Mouse (Mus musculus) midbrain, embryonic 12.5 days (tissue): Measurements from ENCODE around the gene Sipa1l3. TPM values are rescaled to one million over a fixed set of nuclear protein-coding genes. Genes with fewer than 3 reads are reported as not detected.

Experiments
- ATAC-seq: fragments of 200-750 bp; cut with Nextera tagmentation; 2 replicates; pipeline ENCODE4 v1.8.0; 2017; ENCODE audit warnings: low read depth, moderate TSS enrichment, moderate library complexity; ENCODE audit not compliant: low FRiP score
- H3K27ac ChIP-seq: fragments of 300-500 bp; sonication (generic); replicated peaks from 2 replicates; pipeline ENCODE4 v1.5.1; 2016; ENCODE audit warnings: mild to moderate bottlenecking
- H3K27me3 ChIP-seq: fragments of 300-500 bp; sonication (generic); 2 replicates; pipeline ENCODE4 v1.6.1; 2016; ENCODE audit warnings: mild to moderate bottlenecking
- H3K36me3 ChIP-seq: fragments of 300-500 bp; sonication (generic); 2 replicates; pipeline ENCODE4 v1.6.1; 2016
- H3K4me1 ChIP-seq: fragments of 300-500 bp; sonication (generic); 2 replicates; pipeline ENCODE4 v1.6.1; 2016
- H3K4me2 ChIP-seq: fragments of 300-500 bp; sonication (generic); replicated peaks from 2 replicates; pipeline ENCODE4 v1.6.1; 2016; ENCODE audit warnings: mild to moderate bottlenecking, moderate library complexity
- H3K4me3 ChIP-seq: fragments of 300-500 bp; sonication (generic); 2 replicates; pipeline ENCODE4 v1.5.1; 2016; ENCODE audit warnings: mild to moderate bottlenecking
- H3K9ac ChIP-seq: fragments of 300-500 bp; sonication (generic); replicated peaks from 2 replicates; pipeline ENCODE4 v1.6.1; 2016; ENCODE audit warnings: mild to moderate bottlenecking, moderate library complexity
- H3K9me3 ChIP-seq: fragments of 300-500 bp; sonication (generic); 2 replicates; pipeline ENCODE4 v1.6.1; 2016; ENCODE audit warnings: mild to moderate bottlenecking
- WGBS: fragments of 180-500 bp; shearing (Covaris S2); methylation state at CpG from one replicate; pipeline ENCODE4 v1.1.7; 2016; 5-methylcytosine and 5-hydroxymethylcytosine counted together
- polyA plus RNA-seq: library from polyadenylated mRNA; unstranded; fragments of >200 nt; fragmentation: Nextera tagmentation; extraction: Ambion mirVana; gene quantifications from 2 replicates; pipeline ENCODE4 v1.2.1, GENCODE M21; 2016

Sipa1l3 gene
- polyA plus RNA-seq, 1 experiment from 2014 or later: 14.6 TPM

DNA sequence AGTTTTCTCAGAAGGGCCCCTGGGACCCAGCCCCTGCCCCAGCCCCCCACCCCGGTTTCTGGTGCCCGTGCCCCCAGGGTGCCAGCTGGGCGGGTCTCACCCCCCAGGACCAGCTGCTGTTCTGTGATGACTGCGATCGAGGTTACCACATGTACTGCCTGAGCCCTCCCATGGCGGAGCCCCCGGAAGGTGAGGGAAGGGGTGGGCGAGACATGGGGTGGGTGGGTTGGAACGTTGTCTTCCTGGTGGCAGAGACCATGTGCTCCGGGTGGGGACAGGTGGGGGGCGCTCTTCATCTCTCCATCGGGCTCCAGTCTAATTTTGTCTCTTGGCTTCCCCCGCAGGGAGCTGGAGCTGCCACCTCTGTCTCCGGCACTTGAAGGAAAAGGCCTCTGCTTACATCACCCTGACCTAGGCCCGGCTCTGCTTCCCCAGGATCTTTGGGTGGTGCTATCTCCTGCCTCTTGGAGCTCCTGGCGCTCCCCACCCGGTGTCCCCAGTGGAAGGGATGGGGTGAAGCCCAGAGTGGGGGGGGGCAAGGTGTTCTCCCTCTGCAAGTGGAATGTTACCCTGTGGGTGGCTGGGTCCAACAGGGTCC, 202.2 kb downstream of the Sipa1l3 start:
- Histone ChIP-seq H3K27me3 (no peaks in the 10 kb centered on the region), H3K4me3 (no peak overlapping the region), H3K9ac (peak overlapping the region; percentile 24; the same call in 1 of the 2 replicates), H3K9me3 (no peaks in the 10 kb centered on the region), H3K4me1 (peaks cover 85% of the 10 kb centered on the region), H3K36me3 (peaks cover 33% of the 10 kb centered on the region), H3K27ac (peak overlapping the region; percentile 98), H3K4me2 (peak overlapping the region; percentile 19; the same call in 1 of the 2 replicates)
- no peak for ATAC-seq
- 60% methylated on average over 17 of the region's 17 CpGs for WGBS

DNA sequence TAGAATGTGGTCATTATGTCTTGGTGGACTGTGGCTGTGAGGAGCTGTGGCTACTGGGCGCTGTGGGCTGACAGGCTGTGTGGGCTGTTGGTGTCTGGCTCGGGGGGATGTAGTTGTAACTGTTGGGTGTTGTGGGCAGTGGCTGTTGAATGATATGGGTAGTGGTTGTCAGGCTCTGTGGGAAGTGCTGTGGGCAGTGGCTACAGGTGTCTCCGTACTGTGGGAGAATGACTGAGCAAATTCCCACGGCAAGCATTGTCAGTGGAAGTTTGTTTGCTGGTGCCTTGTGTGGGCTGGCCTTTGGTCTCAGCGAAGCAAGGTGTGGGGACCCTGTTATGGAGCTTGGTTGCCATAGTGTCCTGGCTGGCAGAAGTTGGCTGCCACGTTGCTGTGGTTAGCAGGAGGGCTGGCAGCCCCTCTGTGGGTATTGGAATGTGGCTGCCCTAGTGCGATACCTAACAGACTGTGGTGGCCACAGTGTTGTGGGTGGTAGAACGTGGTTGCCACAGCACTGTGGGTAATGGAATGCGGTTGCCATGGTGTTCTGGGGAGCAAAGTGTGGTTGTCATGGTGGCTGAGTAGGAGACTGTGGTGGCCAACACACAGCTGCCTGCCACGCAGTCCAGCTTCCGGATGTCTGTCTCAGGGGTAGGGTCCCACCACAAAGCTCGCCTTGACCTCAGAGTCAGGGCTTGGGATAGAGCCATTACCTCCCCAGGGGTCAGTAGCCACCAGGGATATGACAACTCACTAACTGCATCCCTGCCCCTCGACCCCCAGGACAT, 203.4 kb downstream of the Sipa1l3 start:
- 0 out of 2 replicates have a peak overlapping the region, but pooled peaks have one; percentile 7 for H3K4me3 ChIP-seq
- H3K36me3 ChIP-seq: peaks cover 39% of the 10 kb centered on the region
- peak overlapping the region; percentile 98 for H3K27ac ChIP-seq
- H3K4me2 ChIP-seq: peak overlapping the region; percentile 14
- H3K4me1 ChIP-seq: peaks cover 84% of the 10 kb centered on the region
- no peaks in the 10 kb centered on the region for H3K9me3 ChIP-seq
- ATAC-seq: 0 out of 2 replicates have a peak, but pooled peaks have one; percentile 4
- H3K27me3 ChIP-seq: 0 out of 2 replicates have a peak, but pooled peaks cover 10% of the 10 kb centered on the region
- H3K9ac ChIP-seq: 0 out of 2 replicates have a peak overlapping the region, but pooled peaks have one; percentile 15
- WGBS: 43% methylated on average over 13 of the region's 13 CpGs

GRCm38 (mm10) chr7:29313572-29314261, 204.7 kb downstream of the Sipa1l3 start:
- Histone ChIP-seq H3K27me3 (peaks cover 10% of the 10 kb centered on the region; the same call in 1 of the 2 replicates), H3K4me3 (0 out of 2 replicates have a peak overlapping the region, but pooled peaks have one; percentile 5), H3K27ac (peak overlapping the region; percentile 98; the same call in 1 of the 2 replicates), H3K9ac (peak overlapping the region; percentile 24), H3K9me3 (no peaks in the 10 kb centered on the region), H3K4me1 (peaks cover 83% of the 10 kb centered on the region), H3K36me3 (peaks cover 39% of the 10 kb centered on the region), H3K4me2 (peak overlapping the region; percentile 24; the same call in 1 of the 2 replicates)
- ATAC-seq: no peak
- 54% methylated on average over 9 of the region's 9 CpGs for WGBS

- 21% methylated on average over 8 of the region's 9 CpGs for WGBS
- Histone ChIP-seq H3K36me3 (peaks cover 39% of the 10 kb centered on the region), H3K4me3 (no peak overlapping the region), H3K4me1 (peaks cover 83% of the 10 kb centered on the region), H3K4me2 (peak overlapping the region; percentile 24), H3K9me3 (no peaks in the 10 kb centered on the region), H3K27ac (0 out of 2 replicates have a peak overlapping the region, but pooled peaks have one; percentile 22), H3K27me3 (peaks cover 10% of the 10 kb centered on the region; the same call in 1 of the 2 replicates), H3K9ac (peak overlapping the region; percentile 24; the same call in 1 of the 2 replicates)
- ATAC-seq: no peak
Measured at GRCm38 (mm10) chr7:29313051-29313450, 205.4 kb downstream of the Sipa1l3 start.

DNA sequence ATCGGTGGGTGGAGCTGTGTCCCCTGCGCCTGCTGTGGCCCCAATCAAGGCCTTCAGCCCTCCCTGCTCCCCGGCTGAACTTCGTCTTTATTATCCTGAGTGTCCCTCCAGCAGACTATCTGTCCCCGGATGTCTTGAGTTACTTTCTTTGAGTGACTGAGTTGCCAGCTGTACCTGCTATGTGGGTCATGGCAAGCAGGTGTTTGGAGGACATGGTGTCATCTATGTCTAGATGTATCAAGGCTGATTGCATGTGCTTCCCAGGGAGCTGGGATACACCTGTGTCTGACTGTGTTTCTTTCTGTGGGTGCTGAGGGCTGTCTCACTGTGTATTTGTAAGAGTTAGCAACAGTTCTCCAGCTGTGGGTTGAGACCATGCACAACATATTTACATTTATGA, 208.7 kb downstream of the Sipa1l3 start:
- H3K4me3 ChIP-seq: peak overlapping the region; percentile 70
- no peak for ATAC-seq
- peaks cover 78% of the 10 kb centered on the region for H3K4me1 ChIP-seq
- H3K27ac ChIP-seq: 0 out of 2 replicates have a peak overlapping the region, but pooled peaks have one; percentile 72
- H3K4me2 ChIP-seq: peak overlapping the region; percentile 79
- peaks cover 33% of the 10 kb centered on the region for H3K36me3 ChIP-seq
- H3K9me3 ChIP-seq: no peaks in the 10 kb centered on the region
- peak overlapping the region; percentile 77 for H3K9ac ChIP-seq
- H3K27me3 ChIP-seq: peaks cover 10% of the 10 kb centered on the region; the same call in 1 of the 2 replicates
- WGBS: 8% methylated on average over 5 of the region's 5 CpGs

DNA sequence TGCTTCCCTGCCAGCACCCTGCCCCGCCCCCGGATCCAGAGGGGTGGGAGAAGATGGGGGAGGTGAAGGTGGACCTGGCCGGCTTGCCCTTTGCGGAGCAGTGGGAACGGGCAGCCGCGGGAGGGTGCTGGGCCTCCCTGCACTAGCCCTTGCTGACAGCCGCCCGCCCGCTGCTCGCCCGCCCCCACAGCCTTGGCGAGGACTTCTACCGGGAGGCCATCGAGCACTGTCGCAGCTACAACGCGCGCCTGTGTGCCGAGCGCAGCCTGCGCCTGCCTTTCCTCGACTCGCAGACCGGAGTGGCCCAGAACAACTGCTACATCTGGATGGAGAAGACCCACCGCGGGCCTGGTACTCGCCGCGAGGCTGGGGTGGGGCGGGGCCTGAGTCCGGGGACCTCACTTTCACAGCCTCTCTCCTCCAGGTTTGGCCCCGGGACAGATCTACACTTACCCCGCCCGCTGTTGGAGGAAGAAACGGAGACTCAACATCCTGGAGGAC, 209.2 kb downstream of the Sipa1l3 start:
- ATAC-seq: no peak
- H3K9ac ChIP-seq: peak overlapping the region; percentile 77
- peak overlapping the region; percentile 72 for H3K27ac ChIP-seq
- H3K9me3 ChIP-seq: no peaks in the 10 kb centered on the region
- peak overlapping the region; percentile 70 for H3K4me3 ChIP-seq
- H3K4me1 ChIP-seq: peaks cover 78% of the 10 kb centered on the region
- WGBS: under 1% methylated on average over 35 of the region's 36 CpGs
- peak overlapping the region; percentile 79 for H3K4me2 ChIP-seq
- H3K36me3 ChIP-seq: peaks cover 29% of the 10 kb centered on the region
- H3K27me3 ChIP-seq: peaks cover 10% of the 10 kb centered on the region; the same call in 1 of the 2 replicates

GRCm38 (mm10) chr7:29307350-29308104, 210.9 kb downstream of the Sipa1l3 start:
- peak; percentile 65 for ATAC-seq
- Histone ChIP-seq H3K4me3 (peak overlapping the region; percentile 70), H3K27ac (peak overlapping the region; percentile 72), H3K4me2 (peak overlapping the region; percentile 79), H3K36me3 (peaks cover 18% of the 10 kb centered on the region), H3K4me1 (peaks cover 62% of the 10 kb centered on the region), H3K9ac (peak overlapping the region; percentile 77), H3K9me3 (no peaks in the 10 kb centered on the region), H3K27me3 (peaks cover 10% of the 10 kb centered on the region; the same call in 1 of the 2 replicates)
- under 1% methylated on average over 42 of the region's 42 CpGs for WGBS

- ATAC-seq: 0 out of 2 replicates have a peak, but pooled peaks have one; percentile 4
- peak overlapping the region; percentile 82; the same call in 1 of the 2 replicates for H3K9ac ChIP-seq
- peak overlapping the region; percentile 70 for H3K4me3 ChIP-seq
Measured at GRCm38 (mm10) chr7:29306619-29307018, 211.8 kb downstream of the Sipa1l3 start.

GRCm38 (mm10) chr7:29306108-29306507, 212.3 kb downstream of the Sipa1l3 start:
- peak overlapping the region; percentile 79 for H3K4me2 ChIP-seq
- H3K9me3 ChIP-seq: no peaks in the 10 kb centered on the region
- peaks cover 10% of the 10 kb centered on the region; the same call in 1 of the 2 replicates for H3K27me3 ChIP-seq
- 24% methylated on average over 7 of the region's 7 CpGs for WGBS
- peak overlapping the region; percentile 91 for H3K27ac ChIP-seq
- no peak for ATAC-seq
- H3K4me1 ChIP-seq: peaks cover 60% of the 10 kb centered on the region
- peak overlapping the region; percentile 82 for H3K9ac ChIP-seq
- peak overlapping the region; percentile 70 for H3K4me3 ChIP-seq
- H3K36me3 ChIP-seq: peaks cover 4% of the 10 kb centered on the region

More at GRCm38 (mm10) chr7:29306619-29307018, 211.8 kb downstream of the Sipa1l3 start:
- Histone ChIP-seq H3K9me3 (no peaks in the 10 kb centered on the region), H3K27me3 (peaks cover 10% of the 10 kb centered on the region; the same call in 1 of the 2 replicates), H3K4me2 (peak overlapping the region; percentile 79), H3K27ac (peak overlapping the region; percentile 91), H3K36me3 (peaks cover 9% of the 10 kb centered on the region), H3K4me1 (peaks cover 60% of the 10 kb centered on the region)
- whole genome bisulfite sequencing: 10% methylated on average over 7 of the region's 7 CpGs

DNA sequence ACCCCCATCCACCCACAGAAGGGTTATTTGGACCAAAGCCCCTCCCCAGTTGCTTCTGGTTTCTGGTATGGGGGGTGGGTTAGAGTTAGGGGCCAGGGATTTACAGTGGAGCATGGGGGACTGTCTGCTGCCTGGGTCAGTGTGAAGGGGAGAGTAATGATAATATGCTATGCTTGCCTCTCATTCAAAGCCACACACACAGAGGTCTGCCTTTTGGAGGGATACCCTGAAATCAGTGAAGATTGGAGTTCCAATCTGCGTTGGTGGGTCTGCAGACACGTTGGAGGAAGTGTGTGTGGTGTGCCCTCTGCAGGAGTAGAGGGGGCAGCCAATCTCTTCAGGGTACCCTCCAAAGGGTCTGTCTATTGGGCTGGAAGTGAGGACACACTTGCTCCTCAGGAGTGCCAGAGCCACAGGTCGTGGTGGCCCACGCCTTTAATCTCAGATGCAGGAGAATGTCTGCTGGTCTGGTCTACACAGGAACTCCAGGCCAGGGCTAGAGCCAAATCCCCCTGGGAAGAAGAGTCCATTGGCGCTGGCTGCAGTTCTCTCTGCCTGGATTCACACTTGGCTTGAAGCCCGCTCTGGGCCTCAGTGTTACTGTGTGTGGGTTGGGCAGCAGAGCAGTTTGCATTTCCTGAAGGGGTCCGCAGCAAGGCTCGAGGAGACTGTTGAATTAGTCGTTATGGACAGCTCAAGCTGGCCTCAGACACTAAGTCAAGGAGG, 213.0 kb downstream of the Sipa1l3 start:
- H3K4me1 ChIP-seq: peaks cover 56% of the 10 kb centered on the region
- no peaks in the 10 kb centered on the region for H3K9me3 ChIP-seq
- ATAC-seq: no peak
- peak overlapping the region; percentile 79 for H3K4me2 ChIP-seq
- no peaks in the 10 kb centered on the region for H3K36me3 ChIP-seq
- WGBS: 8% methylated on average over 9 of the region's 9 CpGs
- peaks cover 3% of the 10 kb centered on the region; the same call in 1 of the 2 replicates for H3K27me3 ChIP-seq
- H3K9ac ChIP-seq: peak overlapping the region; percentile 82
- peak overlapping the region; percentile 70 for H3K4me3 ChIP-seq
- peak overlapping the region; percentile 91 for H3K27ac ChIP-seq
